Mouse (Mus musculus): ENCODE results near the gene Sde2.

- TF ChIP-seq CTCF (IDR thresholded peaks at IDR 0.05; ENCODE audit: insufficient read depth, low read length) (no peak), POLR2A (IDR thresholded peaks at IDR 0.05; ENCODE audit: borderline replicate concordance, extremely low read depth, low read depth, low read length) (no peak)
Observed at GRCm38 (mm10) chr1:180839201-180839910, 11.6 kb upstream of the Sde2 start.
